Mouse (Mus musculus): ENCODE measurements around the gene Mrpl43.

DNA sequence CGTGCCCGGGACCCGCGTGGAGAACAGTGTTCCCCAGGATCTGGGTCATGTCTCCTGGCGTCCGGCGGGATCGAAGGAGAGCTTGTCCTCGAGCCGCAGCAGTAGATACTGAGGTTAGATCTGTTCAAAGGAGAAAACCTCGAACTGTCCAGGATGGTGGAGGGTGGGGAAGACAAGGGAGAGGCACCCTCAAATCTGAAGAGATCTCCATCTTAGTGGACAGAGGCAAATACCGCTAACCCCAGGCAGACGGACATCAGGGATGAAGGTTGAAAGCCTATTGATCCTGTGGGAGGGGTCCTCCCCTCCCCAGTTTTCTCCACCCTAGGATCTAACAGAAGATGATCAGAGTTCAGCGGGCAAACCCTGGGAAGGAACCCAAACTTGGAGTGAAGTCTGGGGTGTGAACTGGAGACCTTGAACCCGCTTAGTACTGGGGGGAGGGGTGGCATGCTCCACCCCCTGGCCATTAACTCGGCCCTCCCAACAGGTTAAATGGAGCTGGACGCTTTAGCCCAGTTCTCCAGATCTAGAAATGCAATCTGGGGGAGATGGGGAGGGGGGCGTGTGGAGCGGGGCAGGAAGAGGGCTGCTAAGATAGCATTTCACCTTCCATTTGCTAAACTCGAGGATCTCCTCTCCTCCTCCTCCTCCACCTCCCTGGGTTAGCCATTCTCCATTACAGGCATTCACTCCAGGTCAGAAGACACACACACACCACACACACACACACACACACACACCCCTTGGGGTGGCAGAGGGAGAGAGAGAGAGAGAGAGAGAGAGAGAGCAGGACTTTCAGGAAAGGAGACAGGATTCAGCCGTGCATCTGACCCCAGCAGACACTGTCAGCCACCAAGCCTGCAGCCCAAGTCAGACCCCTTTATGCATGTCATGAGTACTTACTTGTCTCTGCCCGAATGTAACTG is 16.4 kb downstream of the Mrpl43 start:
- TF ChIP-seq CTCF (conservative IDR thresholded peaks at IDR 0.05; ENCODE audit: insufficient read depth, insufficient read length, low read depth, low read length) (no peak), POLR2A (IDR thresholded peaks at IDR 0.05; ENCODE audit: low read depth, low read length) (no peak)
